Mouse (Mus musculus): ENCODE measurements around the gene Csnk1e.

GRCm38 (mm10) chr15:79413802-79414201 lies 41.6 kb downstream of the Csnk1e start:
- TF ChIP-seq POLR2AphosphoS2 (IDR thresholded peaks at IDR 0.05; ENCODE audit: low read depth, low read length): no peak
- no peak for TF ChIP-seq USF2 (conservative IDR thresholded peaks at IDR 0.05; ENCODE audit: low read depth, low read length)
- no peak for TF ChIP-seq CTCF (conservative IDR thresholded peaks at IDR 0.05 in 1 of 2, IDR thresholded peaks at IDR 0.05 in 1 of 2; ENCODE audit: low read depth in 2 of 2, low read length in 2 of 2)
- TF ChIP-seq EP300 (IDR thresholded peaks at IDR 0.05; ENCODE audit: low read length): no peak
- TF ChIP-seq POLR2A (IDR thresholded peaks at IDR 0.05; ENCODE audit: low read depth, low read length): no peak
- no peak for TF ChIP-seq MEF2A (IDR thresholded peaks at IDR 0.05; ENCODE audit: borderline replicate concordance, low read depth, low read length)
- TF ChIP-seq RCOR1 (conservative IDR thresholded peaks at IDR 0.05; ENCODE audit: low read depth, low read length): no peak
- TF ChIP-seq TCF12 (IDR thresholded peaks at IDR 0.05; ENCODE audit: low read depth, low read length): no peak
- no peak for TF ChIP-seq SMC3 (IDR thresholded peaks at IDR 0.05; ENCODE audit: low read depth, low read length)
- TF ChIP-seq E2F4 (IDR thresholded peaks at IDR 0.05; ENCODE audit: insufficient replicate concordance, low read depth, low read length): no peak
